ENCODE assay signal across 8 mouse cellular contexts in the genomic region with DNA sequence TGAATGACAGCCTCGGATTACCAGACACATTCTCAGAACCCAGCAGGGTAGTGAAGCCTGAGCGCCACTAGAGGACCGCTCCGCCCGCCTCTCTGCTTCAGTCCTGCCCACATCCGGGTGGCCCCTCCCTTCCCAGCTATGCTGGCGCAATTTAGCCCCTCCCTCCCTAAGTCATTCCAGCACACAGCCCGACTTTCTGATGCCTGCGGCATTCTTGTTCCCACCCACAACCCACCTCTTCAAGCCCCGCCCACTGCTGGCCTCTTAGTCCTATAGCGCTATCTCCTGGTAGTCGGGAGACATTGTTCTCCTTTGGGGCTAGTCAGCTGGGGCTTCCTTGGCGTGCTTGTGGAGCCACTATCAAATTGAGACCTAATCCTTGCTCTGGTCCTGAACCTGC. TPM values are rescaled to one million over a fixed set of nuclear protein-coding genes. Genes with fewer than 3 reads are reported as not detected.
DNase-seq lines count a peak whose midpoint lies in the region; ATAC-seq and TF ChIP-seq lines count a peak whose summit lies in the region.

No protein-coding gene starts in this region.

- WGBS in heart, embryonic 14.5 days, result 1% methylated on average over 13 of the region's 13 CpGs
- WGBS in liver, embryonic 13.5 days (ENCODE audit: insufficient replicate concordance), result under 1% methylated on average over 13 of the region's 13 CpGs
- WGBS in neural tube, embryonic 11.5 days, result under 1% methylated on average over 13 of the region's 13 CpGs
- 0% methylated on average over 13 of the region's 13 CpGs for WGBS in stomach, postnatal 0 days

- H3K9me3 ChIP-seq in heart, embryonic 14.5 days (ENCODE audit: control insufficient read depth, low read length), result no peaks in the 10 kb centered on the region
- no peaks in the 10 kb centered on the region for H3K9me3 ChIP-seq in liver, embryonic 13.5 days (replicated peaks)
- H3K9me3 ChIP-seq in neural tube, embryonic 11.5 days (ENCODE audit: control insufficient read depth, low read length), result no peaks in the 10 kb centered on the region
- no peaks in the 10 kb centered on the region for H3K9me3 ChIP-seq in stomach, postnatal 0 days (ENCODE audit: control insufficient read depth, low read length)

- ATAC-seq in CD4-positive, CD25-positive, alpha-beta regulatory T cell, adult 4 months, result peak; percentile 96
- ATAC-seq in heart, embryonic 14.5 days (ENCODE audit: insufficient number of reproducible peaks, insufficient read depth, low FRiP score, low read depth), result peak; percentile 93
- peak; percentile 98 for ATAC-seq in liver, embryonic 13.5 days (ENCODE audit: low read depth)
- peak; percentile 89 for ATAC-seq in neural tube, embryonic 11.5 days (ENCODE audit: insufficient read depth, low FRiP score, low TSS enrichment)
- peak; percentile 98 for ATAC-seq in stomach, postnatal 0 days (ENCODE audit: low FRiP score, low TSS enrichment)

- DNase-seq in c-Kit-negative CD71-positive TER-119-positive erythroid progenitor cells, embryonic 14.5 days (ENCODE audit: low read depth, low spot score), result peak; percentile 88
- peak; percentile 95 for DNase-seq in fibroblast of lung, adult 2 months (ENCODE audit: low read depth)
- DNase-seq in kidney, postnatal 14 days, result peak; percentile 96
- DNase-seq in liver, embryonic 13.5 days, result peak; percentile 93
- peak; percentile 91 for DNase-seq in neural tube, embryonic 11.5 days (ENCODE audit: low spot score)
- peak; percentile 96 for DNase-seq in stomach, postnatal 0 days (ENCODE audit: low spot score)

- no peaks in the 10 kb centered on the region for H3K27me3 ChIP-seq in heart, embryonic 14.5 days (ENCODE audit: control insufficient read depth, insufficient read depth, low read length)
- no peaks in the 10 kb centered on the region for H3K27me3 ChIP-seq in liver, embryonic 13.5 days
- no peaks in the 10 kb centered on the region for H3K27me3 ChIP-seq in neural tube, embryonic 11.5 days (ENCODE audit: control insufficient read depth, insufficient read depth, low read length)
- no peaks in the 10 kb centered on the region for H3K27me3 ChIP-seq in stomach, postnatal 0 days (ENCODE audit: control insufficient read depth, insufficient read depth, low read length)

- TF ChIP-seq EP300 in stomach, postnatal 0 days (optimal IDR thresholded peaks at IDR 0.05), result no peak

- peak overlapping the region; percentile 8 to 10; a peak in 2 of 4 replicates for H3K4me3 ChIP-seq in heart, embryonic 14.5 days (ENCODE audit: control insufficient read depth in 1 of 2, insufficient read depth in 1 of 2, low read depth in 1 of 2, low read length in 2 of 2)
- H3K4me3 ChIP-seq in liver, embryonic 13.5 days (replicated peaks), result peak overlapping the region; percentile 24
- H3K4me3 ChIP-seq in neural tube, embryonic 11.5 days (ENCODE audit: low read depth, low read length), result no peak overlapping the region
- no peak overlapping the region for H3K4me3 ChIP-seq in stomach, postnatal 0 days (ENCODE audit: low read depth, low read length)

- TF ChIP-seq CTCF in stomach, postnatal 0 days (IDR thresholded peaks at IDR 0.05; ENCODE audit: low read depth), result peak; percentile 93

- peak overlapping the region; percentile 54 for H3K4me2 ChIP-seq in heart, embryonic 14.5 days (ENCODE audit: low read length)
- peak overlapping the region; percentile 52 for H3K4me2 ChIP-seq in liver, embryonic 13.5 days
- peak overlapping the region; percentile 30 for H3K4me2 ChIP-seq in neural tube, embryonic 11.5 days (ENCODE audit: low read depth)
- H3K4me2 ChIP-seq in stomach, postnatal 0 days (replicated peaks; ENCODE audit: low read depth), result peak overlapping the region; percentile 44

- peaks cover 15% of the 10 kb centered on the region for H3K36me3 ChIP-seq in heart, embryonic 14.5 days (ENCODE audit: control insufficient read depth, insufficient read depth, low read length)
- no peaks in the 10 kb centered on the region for H3K36me3 ChIP-seq in liver, embryonic 13.5 days
- H3K36me3 ChIP-seq in neural tube, embryonic 11.5 days (ENCODE audit: control insufficient read depth, insufficient read depth, low read length), result no peaks in the 10 kb centered on the region
- peaks cover 8% of the 10 kb centered on the region; the same call in 1 of the 2 replicates for H3K36me3 ChIP-seq in stomach, postnatal 0 days (ENCODE audit: control insufficient read depth, insufficient read depth, low read length)

- H3K4me1 ChIP-seq in heart, embryonic 14.5 days (ENCODE audit: control insufficient read depth in 2 of 2, insufficient read depth in 2 of 2, low read length in 2 of 2), result peaks cover 6 to 22% of the 10 kb centered on the region in 2 experiments
- peaks cover 19% of the 10 kb centered on the region for H3K4me1 ChIP-seq in liver, embryonic 13.5 days (replicated peaks)
- peaks cover 9% of the 10 kb centered on the region; the same call in 1 of the 2 replicates for H3K4me1 ChIP-seq in neural tube, embryonic 11.5 days (ENCODE audit: control insufficient read depth, insufficient read depth, low read length)
- no peaks in the 10 kb centered on the region for H3K4me1 ChIP-seq in stomach, postnatal 0 days (replicated peaks; ENCODE audit: control insufficient read depth, insufficient read depth)

- H3K9ac ChIP-seq in heart, embryonic 14.5 days (ENCODE audit: low read length), result peak overlapping the region; percentile 22; the same call in 1 of the 2 replicates
- H3K9ac ChIP-seq in liver, embryonic 13.5 days, result peak overlapping the region; percentile 60
- H3K9ac ChIP-seq in neural tube, embryonic 11.5 days (ENCODE audit: low read length), result no peak overlapping the region
- no peak overlapping the region for H3K9ac ChIP-seq in stomach, postnatal 0 days (ENCODE audit: low read length)

- peak overlapping the region; percentile 12 to 35; a peak in 1 of 4 replicates for H3K27ac ChIP-seq in heart, embryonic 14.5 days (replicated peaks in 1 of 2; ENCODE audit: control insufficient read depth in 1 of 2, insufficient read depth in 1 of 2, low read depth in 2 of 2, low read length in 2 of 2)
- H3K27ac ChIP-seq in liver, embryonic 13.5 days, result no peak overlapping the region
- no peak overlapping the region for H3K27ac ChIP-seq in neural tube, embryonic 11.5 days (ENCODE audit: low read depth, low read length)
- 0 out of 2 replicates have a peak overlapping the region, but pooled peaks have one; percentile 26 for H3K27ac ChIP-seq in stomach, postnatal 0 days (replicated peaks)

RNA-seq across cellular contexts. Expression of a gene that starts 11.0 kb away (rescaled TPM):
- under 1 TPM; 0.10 to 0.23 TPM for polyA plus RNA-seq in CD4-positive, CD25-positive, alpha-beta regulatory T cell, adult 4 months (2017; shearing (Covaris generic))
- polyA plus RNA-seq in heart, embryonic 14.5 days (2014; fragmentation: Nextera tagmentation; extraction: Ambion mirVana), result 0.09 and 0.16 TPM in 2 replicates
- polyA plus RNA-seq in liver, embryonic 13.5 days (2015; fragmentation: Nextera tagmentation; extraction: Ambion mirVana), result 2.3 and 2.5 TPM in 2 replicates
- polyA plus RNA-seq in neural tube, embryonic 11.5 days (2014; fragmentation: Nextera tagmentation; extraction: Ambion mirVana), result 3.0 and 4.3 TPM in 2 replicates
- 1.6 and 2.0 TPM in 2 replicates for polyA plus RNA-seq in stomach, postnatal 0 days (2015; fragmentation: Nextera tagmentation; extraction: Ambion mirVana)

Comparison
In these comparisons a context has a peak if more than half of its experiments do, and no peak if none do; other contexts are left out.
1. H3K27ac ChIP-seq: peak in heart, embryonic 14.5 days (2 of 2) and stomach, postnatal 0 days (single experiment); none in liver, embryonic 13.5 days (single experiment) and neural tube, embryonic 11.5 days (single experiment).
2. H3K4me3 ChIP-seq: peak in heart, embryonic 14.5 days (2 of 2) and liver, embryonic 13.5 days (single experiment); none in neural tube, embryonic 11.5 days (single experiment) and stomach, postnatal 0 days (single experiment).
3. H3K9ac ChIP-seq: peak in heart, embryonic 14.5 days (single experiment) and liver, embryonic 13.5 days (single experiment); none in neural tube, embryonic 11.5 days (single experiment) and stomach, postnatal 0 days (single experiment).
4. Peak in every context shown above with its lines, with median percentiles within 50 percentile points of each other: ATAC-seq, DNase-seq and H3K4me2 ChIP-seq.